Mouse (Mus musculus) hindbrain, embryonic 15.5 days (tissue): Measurements from ENCODE around the gene Lrrc15. TPM values are rescaled to one million over a fixed set of nuclear protein-coding genes. Genes with fewer than 3 reads are reported as not detected.

Experiments
- ATAC-seq: fragments of 200-750 bp; cut with Nextera tagmentation; 2 replicates; pipeline ENCODE4 v1.8.0; 2017; ENCODE audit warnings: low read depth, moderate number of reproducible peaks, moderate TSS enrichment; ENCODE audit not compliant: low FRiP score
- H3K27ac ChIP-seq: fragments of 300-500 bp; sonication (generic); replicated peaks from 2 replicates; pipeline ENCODE4 v1.5.1; 2015; ENCODE audit warnings: mild to moderate bottlenecking, inconsistent platforms
- H3K27me3 ChIP-seq: fragments of 300-500 bp; sonication (generic); 2 replicates; pipeline ENCODE4 v1.6.1; 2015; ENCODE audit warnings: control low read depth, inconsistent platforms
- H3K36me3 ChIP-seq: fragments of 300-500 bp; sonication (generic); 2 replicates; pipeline ENCODE4 v1.6.1; 2015; ENCODE audit warnings: control low read depth, inconsistent platforms
- H3K4me1 ChIP-seq: fragments of 300-500 bp; sonication (generic); replicated peaks from 2 replicates; pipeline ENCODE4 v1.6.1; 2015; ENCODE audit warnings: control low read depth, inconsistent platforms
- H3K4me2 ChIP-seq: fragments of 300-500 bp; sonication (generic); 2 replicates; pipeline ENCODE4 v1.6.1; 2015; ENCODE audit warnings: moderate library complexity, mild to moderate bottlenecking, inconsistent platforms
- H3K4me3 ChIP-seq: fragments of 300-500 bp; sonication (generic); 2 replicates; pipeline ENCODE4 v1.5.1; 2015; ENCODE audit warnings: mild to moderate bottlenecking, inconsistent platforms
- H3K9ac ChIP-seq: fragments of 300-500 bp; sonication (generic); 2 replicates; pipeline ENCODE4 v1.6.1; 2015; ENCODE audit warnings: inconsistent platforms
- H3K9me3 ChIP-seq: fragments of 300-500 bp; sonication (generic); 2 replicates; pipeline ENCODE4 v1.6.1; 2016; ENCODE audit warnings: control low read depth, inconsistent platforms
- whole genome bisulfite sequencing: fragments of 180-500 bp; shearing (Covaris S2); methylation state at CpG from one replicate; pipeline ENCODE4 v1.1.7; 2015; 5-methylcytosine and 5-hydroxymethylcytosine counted together
- polyA plus RNA-seq: library from polyadenylated mRNA; unstranded; fragments of >200 nt; fragmentation: Nextera tagmentation; extraction: Ambion mirVana; gene quantifications from 2 replicates; pipeline ENCODE4 v1.2.1, GENCODE M21; 2015

The Lrrc15 gene
- polyA plus RNA-seq, 1 experiment from 2014 or later: 0.27 TPM

DNA sequence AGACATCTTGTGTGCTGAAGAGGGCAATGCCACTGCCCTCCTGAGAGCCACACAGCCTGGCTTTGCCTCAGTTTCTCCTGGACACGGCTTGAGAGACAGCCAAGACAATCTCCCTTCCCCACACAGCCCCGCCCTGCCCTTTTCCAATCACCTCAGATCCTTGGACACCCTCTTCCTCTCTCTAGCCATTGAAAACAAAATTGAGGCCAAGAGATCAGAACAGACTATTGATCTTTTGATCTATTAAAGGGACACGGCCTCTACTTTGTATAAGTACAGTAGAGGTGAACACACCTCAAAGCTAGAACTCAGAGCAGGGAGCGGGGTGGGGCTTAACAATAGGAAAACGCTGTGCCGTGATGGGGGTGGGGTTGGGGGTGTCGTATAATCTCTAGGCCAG is 24.6 kb downstream of the Lrrc15 start:
- H3K9ac ChIP-seq: no peak overlapping the region
- H3K27me3 ChIP-seq: peaks cover under 1% of the 10 kb centered on the region; the same call in 1 of the 2 replicates
- ATAC-seq: no peak
- H3K4me1 ChIP-seq: no peaks in the 10 kb centered on the region
- H3K4me2 ChIP-seq: no peak overlapping the region
- WGBS: 91% methylated on average over 7 of the region's 7 CpGs
- no peaks in the 10 kb centered on the region for H3K9me3 ChIP-seq
- no peak overlapping the region for H3K4me3 ChIP-seq
- H3K36me3 ChIP-seq: no peaks in the 10 kb centered on the region
- no peak overlapping the region for H3K27ac ChIP-seq

DNA sequence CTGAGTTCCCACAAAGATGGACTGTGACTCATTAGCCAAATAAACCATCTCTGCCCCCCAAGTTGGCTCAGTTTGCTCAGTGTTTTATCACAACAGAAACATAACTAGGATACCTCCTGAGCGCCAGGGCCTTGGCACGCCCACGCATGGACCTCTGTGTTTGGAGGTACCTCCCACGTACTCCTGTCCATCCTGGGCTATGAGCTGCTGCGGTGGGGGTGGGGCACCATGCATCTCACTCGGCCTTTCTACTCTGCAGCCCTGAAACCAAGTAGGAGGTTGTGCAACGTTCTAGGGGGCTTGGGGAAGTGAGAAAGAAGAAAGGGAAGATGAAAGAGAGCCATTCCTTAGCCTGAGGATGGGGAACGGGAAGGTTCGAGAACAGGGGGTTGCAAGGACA is 25.3 kb downstream of the Lrrc15 start:
- no peaks in the 10 kb centered on the region for H3K36me3 ChIP-seq
- H3K4me3 ChIP-seq: no peak overlapping the region
- no peak overlapping the region for H3K9ac ChIP-seq
- H3K4me1 ChIP-seq: no peaks in the 10 kb centered on the region
- H3K27ac ChIP-seq: no peak overlapping the region
- WGBS: 77% methylated on average over 9 of the region's 9 CpGs
- no peak overlapping the region for H3K4me2 ChIP-seq
- no peaks in the 10 kb centered on the region for H3K9me3 ChIP-seq
- no peak for ATAC-seq
- peaks cover 6% of the 10 kb centered on the region; the same call in 1 of the 2 replicates for H3K27me3 ChIP-seq

DNA sequence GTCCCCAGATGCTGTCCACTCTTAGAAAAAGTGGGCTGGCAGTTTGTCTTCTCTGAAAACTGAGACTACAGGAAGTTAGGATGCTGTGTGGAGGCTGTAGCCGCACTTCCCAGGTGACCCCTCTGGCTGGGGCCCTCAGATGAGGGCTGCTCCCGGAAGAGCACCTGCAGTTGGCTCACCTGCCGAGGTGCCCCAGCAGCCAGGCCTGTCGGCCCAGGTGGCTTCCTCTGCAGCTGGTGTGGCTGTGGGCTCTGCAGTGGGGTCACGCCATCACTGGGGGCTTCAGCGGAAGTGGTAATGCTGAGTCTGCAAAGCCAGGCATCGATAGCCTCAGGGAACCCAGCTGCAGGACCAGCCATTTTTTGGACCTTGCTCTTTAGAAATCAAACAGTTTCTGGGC is 28.0 kb downstream of the Lrrc15 start:
- Histone ChIP-seq H3K4me3 (no peak overlapping the region), H3K36me3 (no peaks in the 10 kb centered on the region), H3K27ac (no peak overlapping the region), H3K9ac (no peak overlapping the region), H3K27me3 (peaks cover 15% of the 10 kb centered on the region), H3K4me1 (0 out of 2 replicates have a peak, but pooled peaks cover 8% of the 10 kb centered on the region), H3K9me3 (no peaks in the 10 kb centered on the region), H3K4me2 (no peak overlapping the region)
- ATAC-seq: no peak
- WGBS: 68% methylated on average over 7 of the region's 7 CpGs

DNA sequence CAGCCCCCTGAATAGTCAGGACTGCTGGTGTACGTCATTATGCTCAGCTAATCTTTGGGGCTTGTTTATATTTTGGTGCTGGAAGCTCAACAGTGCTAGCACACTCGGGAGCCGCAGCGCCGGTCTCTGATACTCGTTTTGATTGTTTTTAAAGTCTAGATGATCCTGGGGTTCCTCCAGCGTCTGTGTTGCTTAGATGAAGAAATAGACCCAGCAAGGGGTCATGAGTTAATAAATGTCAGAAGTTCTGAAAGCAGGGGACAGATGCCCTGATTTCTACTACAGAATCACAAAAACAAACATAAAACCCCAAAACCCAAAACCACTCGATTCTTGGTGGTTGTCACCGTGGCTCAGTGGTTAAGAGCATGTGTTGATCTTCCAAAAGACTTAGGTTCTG is 29.2 kb downstream of the Lrrc15 start:
- Histone ChIP-seq H3K9me3 (no peaks in the 10 kb centered on the region), H3K9ac (no peak overlapping the region), H3K4me3 (no peak overlapping the region), H3K4me2 (no peak overlapping the region), H3K4me1 (0 out of 2 replicates have a peak, but pooled peaks cover 8% of the 10 kb centered on the region), H3K36me3 (no peaks in the 10 kb centered on the region), H3K27ac (no peak overlapping the region), H3K27me3 (peaks cover 24% of the 10 kb centered on the region)
- WGBS: 78% methylated on average over 9 of the region's 9 CpGs
- ATAC-seq: no peak

DNA sequence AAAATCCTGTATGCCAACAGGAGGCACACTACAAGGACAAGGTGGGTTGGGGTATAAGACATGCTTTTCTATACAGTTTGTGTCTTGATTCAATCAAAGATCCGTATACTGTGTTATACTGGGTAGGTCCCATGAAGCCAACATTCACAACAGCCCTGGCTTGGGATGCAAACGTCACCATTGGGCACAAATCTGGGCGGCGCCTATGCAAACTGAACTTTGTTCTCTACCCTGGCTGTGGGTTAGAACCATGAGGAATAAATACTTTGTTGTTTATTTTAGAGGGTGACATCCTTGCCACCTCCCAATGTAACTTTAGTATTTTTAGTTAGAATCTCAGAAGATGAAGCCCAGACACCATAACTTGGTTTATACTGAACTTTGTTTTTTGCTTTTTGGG is 29.7 kb downstream of the Lrrc15 start:
- no peak overlapping the region for H3K4me2 ChIP-seq
- no peak overlapping the region for H3K4me3 ChIP-seq
- peaks cover 28% of the 10 kb centered on the region for H3K27me3 ChIP-seq
- no peak for ATAC-seq
- no peaks in the 10 kb centered on the region for H3K9me3 ChIP-seq
- H3K36me3 ChIP-seq: no peaks in the 10 kb centered on the region
- no peak overlapping the region for H3K27ac ChIP-seq
- H3K4me1 ChIP-seq: 0 out of 2 replicates have a peak, but pooled peaks cover 8% of the 10 kb centered on the region
- H3K9ac ChIP-seq: no peak overlapping the region
- WGBS: 88% methylated on average over 4 of the region's 4 CpGs

DNA sequence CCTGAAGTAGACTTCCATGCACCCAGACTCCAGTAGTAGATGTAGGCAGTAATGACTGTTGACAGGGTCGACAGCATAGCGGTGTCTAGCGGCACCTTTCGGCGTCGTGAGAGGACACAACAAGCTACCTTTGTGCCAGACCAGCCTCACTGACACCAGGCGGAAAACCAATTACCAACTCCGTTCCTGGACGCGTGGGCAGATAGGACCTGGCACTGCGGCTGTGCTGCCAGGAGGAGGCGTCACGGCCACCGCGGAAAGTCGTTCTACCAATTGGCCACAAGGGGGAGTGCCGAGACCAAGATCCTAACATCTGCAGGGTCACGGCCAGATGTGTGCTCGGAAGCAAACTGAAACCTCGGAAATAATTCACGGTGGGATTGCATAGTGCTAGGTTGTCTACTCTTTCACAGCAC is 31.0 kb downstream of the Lrrc15 start:
- Histone ChIP-seq H3K9me3 (no peaks in the 10 kb centered on the region), H3K4me3 (peak overlapping the region; percentile 26), H3K4me2 (peak overlapping the region; percentile 52), H3K4me1 (0 out of 2 replicates have a peak, but pooled peaks cover 8% of the 10 kb centered on the region), H3K9ac (no peak overlapping the region), H3K27ac (no peak overlapping the region), H3K27me3 (peaks cover 28% of the 10 kb centered on the region), H3K36me3 (no peaks in the 10 kb centered on the region)
- WGBS: 2% methylated on average over 21 of the region's 21 CpGs
- peak; percentile 72 for ATAC-seq

DNA sequence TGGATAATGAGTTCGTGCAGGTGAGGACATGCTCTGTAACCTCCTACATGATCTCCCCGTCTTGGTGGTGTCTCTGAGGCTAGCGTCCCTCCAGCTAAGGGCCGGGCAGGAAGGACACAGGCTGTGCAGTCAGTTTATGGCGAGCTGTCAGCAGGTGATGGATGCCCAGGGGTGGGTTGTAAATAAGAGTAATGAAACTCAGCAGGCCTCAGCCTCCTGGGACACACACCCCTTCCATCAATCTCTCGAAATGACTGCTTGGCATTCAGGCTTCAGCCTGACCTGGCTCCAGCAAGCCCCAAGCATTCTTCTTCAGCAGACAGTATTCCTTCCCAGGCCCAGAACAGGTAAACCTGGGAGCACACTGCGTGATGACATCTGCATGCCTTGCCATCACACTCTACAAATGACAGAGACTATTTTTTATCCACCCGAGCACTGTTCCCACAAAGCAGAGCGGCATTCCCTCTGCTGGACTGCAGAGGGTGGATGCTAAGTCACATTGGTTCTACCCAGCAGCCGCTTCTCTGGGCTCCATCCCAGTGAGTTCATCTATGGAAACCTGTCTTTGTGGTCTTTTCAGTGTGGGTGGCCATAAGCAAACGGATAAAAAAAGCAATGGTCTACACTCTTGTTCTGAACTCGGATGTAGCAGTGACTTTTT is 38.9 kb downstream of the Lrrc15 start:
- WGBS: 51% methylated on average over 12 of the region's 12 CpGs
- no peak overlapping the region for H3K4me3 ChIP-seq
- H3K36me3 ChIP-seq: no peaks in the 10 kb centered on the region
- no peaks in the 10 kb centered on the region for H3K9me3 ChIP-seq
- H3K27me3 ChIP-seq: peaks cover 11% of the 10 kb centered on the region
- no peak overlapping the region for H3K4me2 ChIP-seq
- H3K4me1 ChIP-seq: no peaks in the 10 kb centered on the region
- 0 out of 2 replicates have a peak, but pooled peaks have one; percentile 23 for ATAC-seq
- H3K9ac ChIP-seq: no peak overlapping the region
- H3K27ac ChIP-seq: no peak overlapping the region

DNA sequence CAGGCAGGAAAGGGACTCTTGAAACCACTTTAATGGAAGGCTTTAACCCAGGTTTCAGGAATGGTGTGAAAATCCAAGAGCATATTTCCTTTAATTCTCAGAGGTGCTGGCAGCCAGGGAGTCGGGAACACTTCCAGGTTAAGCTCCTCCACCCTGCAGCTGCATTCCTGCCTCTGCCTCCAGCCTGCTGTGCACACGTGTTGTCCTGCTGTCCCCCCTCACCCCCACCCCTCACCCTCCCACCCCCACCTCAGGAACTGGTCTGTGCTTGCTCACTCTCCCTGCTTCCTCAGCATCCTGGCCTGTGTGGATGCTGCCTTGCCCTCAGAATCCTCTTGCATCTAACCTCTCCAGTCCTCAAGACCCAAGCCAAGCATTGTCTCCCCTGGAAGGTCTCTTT is 41.4 kb downstream of the Lrrc15 start:
- H3K36me3 ChIP-seq: no peaks in the 10 kb centered on the region
- WGBS: 17% methylated on average over 2 of the region's 2 CpGs
- H3K9ac ChIP-seq: no peak overlapping the region
- no peak for ATAC-seq
- no peaks in the 10 kb centered on the region for H3K9me3 ChIP-seq
- no peak overlapping the region for H3K27ac ChIP-seq
- no peak overlapping the region for H3K4me2 ChIP-seq
- H3K4me3 ChIP-seq: no peak overlapping the region
- peaks cover 26% of the 10 kb centered on the region for H3K27me3 ChIP-seq
- H3K4me1 ChIP-seq: peaks cover 6% of the 10 kb centered on the region

DNA sequence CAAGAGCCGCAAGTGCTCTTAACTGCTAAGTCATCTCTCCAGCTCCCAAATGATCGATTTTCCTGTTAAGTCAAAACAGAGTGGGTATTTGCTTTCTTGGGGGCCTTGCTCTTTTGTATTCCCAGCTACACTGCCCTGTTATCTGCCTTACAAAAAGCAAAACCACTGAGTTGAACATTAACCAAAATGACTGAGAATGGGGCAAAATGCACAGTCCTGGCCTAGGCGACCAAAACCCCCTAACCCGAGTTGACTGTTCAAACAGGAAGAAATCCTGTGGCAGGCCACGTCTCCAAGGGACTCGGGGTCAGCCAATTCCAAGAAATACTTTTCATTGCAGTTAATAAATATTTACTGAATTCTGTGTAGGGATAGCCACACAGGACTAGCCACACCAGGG is 44.3 kb downstream of the Lrrc15 start:
- no peaks in the 10 kb centered on the region for H3K9me3 ChIP-seq
- 71% methylated on average over 6 of the region's 6 CpGs for WGBS
- peaks cover 21% of the 10 kb centered on the region for H3K4me1 ChIP-seq
- H3K4me3 ChIP-seq: no peak overlapping the region
- H3K4me2 ChIP-seq: no peak overlapping the region
- no peak overlapping the region for H3K27ac ChIP-seq
- H3K27me3 ChIP-seq: peaks cover 41% of the 10 kb centered on the region
- H3K9ac ChIP-seq: no peak overlapping the region
- no peak for ATAC-seq
- H3K36me3 ChIP-seq: no peaks in the 10 kb centered on the region

DNA sequence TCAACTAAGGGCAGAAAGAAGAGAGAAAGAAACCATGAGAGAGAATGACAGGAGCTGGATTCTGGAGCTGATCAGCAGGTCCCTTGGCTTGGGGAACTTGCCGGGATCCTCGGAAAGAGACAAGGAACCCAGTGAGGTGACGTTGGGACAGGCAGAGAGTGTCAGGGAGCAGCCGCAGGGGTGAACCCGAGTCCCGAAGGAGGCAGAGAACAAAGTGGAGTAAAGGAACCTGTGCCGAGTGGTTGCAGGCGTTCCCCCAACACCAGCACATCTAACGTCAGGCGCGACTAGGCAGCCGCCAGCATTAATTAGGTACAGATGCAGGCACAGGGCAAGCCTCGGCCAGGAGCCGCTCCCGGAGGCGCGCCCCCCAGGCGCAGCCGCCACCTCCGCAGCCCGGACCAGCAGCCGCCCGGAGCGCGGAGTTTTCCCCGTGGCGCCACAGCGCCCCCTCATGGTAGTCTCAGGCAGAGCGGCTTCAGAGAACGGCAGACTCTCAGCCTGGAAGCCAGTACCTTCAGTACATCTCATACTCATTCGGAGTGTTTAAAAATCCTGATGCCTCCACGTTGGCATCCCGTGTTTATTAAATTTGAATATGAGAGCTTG is 46.9 kb downstream of the Lrrc15 start:
- peaks cover 21% of the 10 kb centered on the region for H3K4me1 ChIP-seq
- no peaks in the 10 kb centered on the region for H3K36me3 ChIP-seq
- H3K4me3 ChIP-seq: peak overlapping the region; percentile 33
- WGBS: 2% methylated on average over 33 of the region's 33 CpGs
- peak; percentile 75 for ATAC-seq
- no peaks in the 10 kb centered on the region for H3K9me3 ChIP-seq
- peak overlapping the region; percentile 66 for H3K4me2 ChIP-seq
- H3K27me3 ChIP-seq: peaks cover 59% of the 10 kb centered on the region
- no peak overlapping the region for H3K27ac ChIP-seq
- H3K9ac ChIP-seq: peak overlapping the region; percentile 8; the same call in 1 of the 2 replicates

DNA sequence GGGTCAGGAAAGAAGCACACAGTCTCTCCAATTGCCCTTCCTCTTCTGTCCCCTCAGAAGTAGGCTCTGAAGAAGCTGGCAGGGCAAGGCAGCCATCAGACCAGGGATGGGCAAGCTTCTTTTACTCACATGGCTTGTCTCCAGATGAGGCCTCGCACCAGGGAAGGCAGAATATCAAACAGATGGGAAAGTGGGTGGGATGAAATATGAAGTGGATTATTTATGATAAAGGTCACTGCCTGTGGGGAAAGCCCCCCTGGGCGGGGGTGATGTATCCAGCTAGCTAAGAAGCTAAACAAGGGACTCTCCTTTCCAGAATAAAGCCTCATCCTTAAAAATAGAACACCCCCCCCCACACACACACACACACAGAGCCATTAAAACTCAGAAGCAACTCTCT is 47.5 kb downstream of the Lrrc15 start:
- no peak overlapping the region for H3K9ac ChIP-seq
- no peaks in the 10 kb centered on the region for H3K9me3 ChIP-seq
- peaks cover 21% of the 10 kb centered on the region for H3K4me1 ChIP-seq
- no peak overlapping the region for H3K4me2 ChIP-seq
- no peak overlapping the region for H3K4me3 ChIP-seq
- peaks cover 62% of the 10 kb centered on the region for H3K27me3 ChIP-seq
- 48% methylated on average over 2 of the region's 2 CpGs for WGBS
- ATAC-seq: no peak
- no peaks in the 10 kb centered on the region for H3K36me3 ChIP-seq
- H3K27ac ChIP-seq: no peak overlapping the region

DNA sequence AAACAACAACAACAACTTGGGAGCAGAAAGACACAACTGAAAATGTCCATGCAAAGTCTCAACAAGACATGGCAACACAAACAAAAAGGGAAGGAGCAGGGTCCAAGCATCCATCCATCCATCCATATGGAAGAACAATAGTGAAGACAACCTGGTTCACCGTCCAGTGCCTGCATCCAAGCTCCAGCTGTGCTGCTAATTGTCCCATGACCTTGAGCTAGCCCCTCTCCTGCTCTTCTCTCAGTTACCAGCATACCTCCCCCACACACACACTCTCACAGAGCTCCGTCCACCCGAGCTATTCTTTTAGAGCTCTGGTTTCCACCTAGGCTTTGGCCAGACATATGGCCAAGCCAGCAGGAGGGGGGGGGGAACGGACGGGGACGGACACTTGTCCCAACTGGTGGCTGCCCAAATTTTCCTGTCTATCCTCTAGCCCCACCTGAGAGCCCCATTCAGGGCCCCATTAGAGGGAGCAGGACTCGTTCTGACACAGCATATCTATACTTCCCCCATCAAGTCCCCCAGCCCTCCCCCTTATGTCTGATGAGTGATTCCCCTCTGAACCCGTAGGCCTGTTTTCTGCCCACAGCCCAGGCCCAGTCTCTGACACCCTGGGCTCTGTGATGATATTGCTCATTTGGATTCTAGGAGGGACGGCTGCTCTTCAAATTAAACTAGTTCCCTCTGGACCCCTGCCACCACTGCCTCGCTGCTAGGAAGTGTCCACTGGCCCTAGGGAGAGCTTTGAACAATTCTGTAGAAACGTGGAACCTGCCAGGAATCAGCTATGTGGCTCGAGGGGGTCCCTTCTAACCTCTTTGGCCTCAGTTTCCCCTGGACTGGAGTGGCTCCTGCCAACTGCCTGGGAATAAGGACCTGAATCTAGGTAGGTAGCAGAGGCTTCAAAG is 48.2 kb downstream of the Lrrc15 start:
- Histone ChIP-seq H3K27me3 (peaks cover 59% of the 10 kb centered on the region), H3K36me3 (no peaks in the 10 kb centered on the region), H3K4me3 (no peak overlapping the region), H3K4me2 (no peak overlapping the region), H3K4me1 (peaks cover 21% of the 10 kb centered on the region), H3K9ac (no peak overlapping the region), H3K9me3 (no peaks in the 10 kb centered on the region), H3K27ac (no peak overlapping the region)
- WGBS: 51% methylated on average over 12 of the region's 12 CpGs
- no peak for ATAC-seq
